Mouse (Mus musculus) olfactory bulb, adult 2 months (tissue): ENCODE data around the gene Man1c1. TPM values are rescaled to one million over a fixed set of nuclear protein-coding genes. Genes with fewer than 3 reads are reported as not detected.

Experiments
- H3K27ac ChIP-seq: fragments of 200-500 bp; 2 replicates; pipeline ENCODE4 v1.5.1; 2012; ENCODE audit warnings: low read depth, low read length; ENCODE audit not compliant: insufficient read depth
- H3K4me1 ChIP-seq: fragments of 200-500 bp; 2 replicates; pipeline ENCODE4 v1.6.1; 2012; ENCODE audit warnings: low read length; ENCODE audit not compliant: control insufficient read depth, insufficient read depth
- H3K4me3 ChIP-seq: fragments of 200-500 bp; 2 replicates; pipeline ENCODE4 v1.5.1; 2012; ENCODE audit warnings: mild to moderate bottlenecking, low read depth, low read length, moderate library complexity; ENCODE audit not compliant: insufficient read depth
- CTCF ChIP-seq: fragments of 200-500 bp; IDR thresholded peaks from 2 replicates; pipeline ENCODE4 v1.5.1; 2012; ENCODE audit warnings: low read depth, mild to moderate bottlenecking, low read length, moderate library complexity; ENCODE audit not compliant: insufficient read depth
- POLR2A ChIP-seq: fragments of 200-500 bp; IDR thresholded peaks from 2 replicates; pipeline ENCODE4 v1.6.1; 2012; ENCODE audit warnings: mild to moderate bottlenecking, low read depth, low read length, moderate library complexity; ENCODE audit not compliant: insufficient read depth
- WGBS: fragments of 180-500 bp; shearing (Covaris S2); methylation state at CpG from one replicate; pipeline ENCODE4 v1.1.7; 2018; 5-methylcytosine and 5-hydroxymethylcytosine counted together
- polyA plus RNA-seq: library from polyadenylated mRNA; stranded (reverse); fragments of >200 nt; gene quantifications from 2 replicates; pipeline ENCODE4 v1.2.4, GENCODE M21; 2012; ENCODE audit warnings: low replicate concordance; ENCODE audit not compliant: missing spikeins, insufficient read depth, insufficient read length

Man1c1 gene
- polyA plus RNA-seq, 1 experiment: not detected

- WGBS: 83% methylated on average over 14 of the region's 14 CpGs
These were observed 133.2 kb downstream of the Man1c1 start for GRCm38 (mm10) chr4:134570704-134571451.

GRCm38 (mm10) chr4:134569831-134570230 lies 134.3 kb downstream of the Man1c1 start:
- no peak overlapping the region for H3K4me3 ChIP-seq
- TF ChIP-seq POLR2A (no peak), CTCF (no peak)
- no peaks in the 10 kb centered on the region for H3K4me1 ChIP-seq
- H3K27ac ChIP-seq: no peak overlapping the region
- 94% methylated on average over 8 of the region's 8 CpGs for WGBS

More at GRCm38 (mm10) chr4:134570704-134571451, 133.2 kb downstream of the Man1c1 start:
- Histone ChIP-seq H3K4me1 (no peaks in the 10 kb centered on the region), H3K27ac (no peak overlapping the region), H3K4me3 (no peak overlapping the region)
- TF ChIP-seq POLR2A (no peak), CTCF (no peak)

GRCm38 (mm10) chr4:134569205-134569604 lies 134.9 kb downstream of the Man1c1 start:
- no peak overlapping the region for H3K27ac ChIP-seq
- no peaks in the 10 kb centered on the region for H3K4me1 ChIP-seq
- TF ChIP-seq CTCF: no peak
- no peak for TF ChIP-seq POLR2A
- H3K4me3 ChIP-seq: no peak overlapping the region
- WGBS: 85% methylated on average over 6 of the region's 6 CpGs

GRCm38 (mm10) chr4:134567377-134568226 lies 136.5 kb downstream of the Man1c1 start:
- no peaks in the 10 kb centered on the region for H3K4me1 ChIP-seq
- TF ChIP-seq CTCF: no peak
- H3K4me3 ChIP-seq: no peak overlapping the region
- H3K27ac ChIP-seq: no peak overlapping the region
- WGBS: 61% methylated on average over 19 of the region's 19 CpGs

GRCm38 (mm10) chr4:134564093-134564492 lies 140.0 kb downstream of the Man1c1 start:
- Histone ChIP-seq H3K4me3 (no peak overlapping the region), H3K4me1 (peaks cover 5% of the 10 kb centered on the region; the same call in 1 of the 2 replicates), H3K27ac (no peak overlapping the region)
- no peak for TF ChIP-seq CTCF
- TF ChIP-seq POLR2A: no peak
- 94% methylated on average over 6 of the region's 6 CpGs for WGBS

GRCm38 (mm10) chr4:134563624-134564023 lies 140.5 kb downstream of the Man1c1 start:
- no peak overlapping the region for H3K27ac ChIP-seq
- 97% methylated on average over 16 of the region's 16 CpGs for WGBS
- TF ChIP-seq POLR2A (no peak), CTCF (no peak)
- peaks cover 7% of the 10 kb centered on the region; the same call in 1 of the 2 replicates for H3K4me1 ChIP-seq
- H3K4me3 ChIP-seq: no peak overlapping the region

- TF ChIP-seq CTCF (no peak), POLR2A (no peak)
- H3K4me1 ChIP-seq: peaks cover 12% of the 10 kb centered on the region; the same call in 1 of the 2 replicates
- 94% methylated on average over 2 of the region's 2 CpGs for WGBS
- no peak overlapping the region for H3K4me3 ChIP-seq
- no peak overlapping the region for H3K27ac ChIP-seq
These were observed 142.1 kb downstream of the Man1c1 start for GRCm38 (mm10) chr4:134562014-134562413.

GRCm38 (mm10) chr4:134560699-134561098 lies 143.4 kb downstream of the Man1c1 start:
- no peak overlapping the region for H3K27ac ChIP-seq
- WGBS: 86% methylated on average over 8 of the region's 8 CpGs
- H3K4me1 ChIP-seq: peaks cover 12% of the 10 kb centered on the region; the same call in 1 of the 2 replicates
- no peak overlapping the region for H3K4me3 ChIP-seq
- TF ChIP-seq POLR2A (no peak), CTCF (no peak)

GRCm38 (mm10) chr4:134559154-134559553 lies 144.9 kb downstream of the Man1c1 start:
- WGBS: 90% methylated on average over 7 of the region's 7 CpGs
- Histone ChIP-seq H3K4me3 (no peak overlapping the region), H3K27ac (no peak overlapping the region), H3K4me1 (peaks cover 12% of the 10 kb centered on the region; the same call in 1 of the 2 replicates)
- TF ChIP-seq POLR2A: no peak
